Mouse (Mus musculus) liver, embryonic 14.5 days (tissue): ENCODE data around the gene Sarm1. TPM values are rescaled to one million over a fixed set of nuclear protein-coding genes. Genes with fewer than 3 reads are reported as not detected.

ENCODE experiments used
- ATAC-seq: fragments of 200-750 bp; cut with Nextera tagmentation; 2 replicates; pipeline ENCODE4 v1.8.0; 2017; ENCODE audit warnings: moderate number of reproducible peaks, mild to moderate bottlenecking, moderate library complexity; ENCODE audit not compliant: insufficient read depth
- DNase-seq, 3 experiments: peaks; one replicate each; pipeline ENCODE4 v3.0.0-alpha.2; 2012 to 2013; ENCODE audit warnings: low read depth in 3 of 3, low spot score in 3 of 3
- H3K27ac ChIP-seq: fragments of 300-500 bp; sonication (generic); 2 replicates; pipeline ENCODE4 v1.5.1; 2014; ENCODE audit warnings: moderate library complexity, mild to moderate bottlenecking, control low read depth, inconsistent platforms
- H3K27me3 ChIP-seq: fragments of 300-500 bp; sonication (generic); 2 replicates; pipeline ENCODE4 v1.6.1; 2014; ENCODE audit warnings: mild to moderate bottlenecking, low read length, moderate library complexity; ENCODE audit not compliant: control insufficient read depth, insufficient read depth
- H3K36me3 ChIP-seq: fragments of 300-500 bp; sonication (generic); replicated peaks from 2 replicates; pipeline ENCODE4 v1.6.1; 2014; ENCODE audit warnings: low read depth; ENCODE audit not compliant: control insufficient read depth, insufficient read depth
- H3K4me1 ChIP-seq, 2 experiments: fragments of 200-500 bp in 1 of 2; fragments of 300-500 bp in 1 of 2; sonication (generic) in 1 of 2; replicated peaks; 2 replicates each; pipeline ENCODE4 v1.6.1; 2012 to 2014; ENCODE audit warnings: antibody characterized with exemption in 1 of 2, inconsistent platforms in 1 of 2, low read length in 1 of 2; ENCODE audit not compliant: control insufficient read depth in 2 of 2, insufficient read depth in 2 of 2
- H3K4me2 ChIP-seq: fragments of 300-500 bp; sonication (generic); 2 replicates; pipeline ENCODE4 v1.6.1; 2014; ENCODE audit warnings: low read depth, mild to moderate bottlenecking, control low read depth, moderate library complexity
- H3K4me3 ChIP-seq, 2 experiments: fragments of 200-500 bp in 1 of 2; fragments of 300-500 bp in 1 of 2; sonication (generic) in 1 of 2; 2 replicates each; pipeline ENCODE4 v1.5.1; 2012 to 2014; ENCODE audit warnings: low read depth in 2 of 2, low read length in 2 of 2, mild to moderate bottlenecking in 2 of 2, control low read depth in 1 of 2, inconsistent platforms in 1 of 2, moderate library complexity in 1 of 2; ENCODE audit not compliant: insufficient read depth in 1 of 2
- H3K9ac ChIP-seq: fragments of 300-500 bp; sonication (generic); replicated peaks from 2 replicates; pipeline ENCODE4 v1.6.1; 2014; ENCODE audit warnings: mild to moderate bottlenecking, control low read depth, moderate library complexity
- H3K9me3 ChIP-seq: fragments of 300-500 bp; sonication (generic); 2 replicates; pipeline ENCODE4 v1.6.1; 2016; ENCODE audit warnings: low read length, mixed read lengths; ENCODE audit not compliant: control insufficient read depth
- CTCF ChIP-seq: IDR thresholded peaks from 2 replicates; pipeline ENCODE4 v1.5.1; 2016; ENCODE audit warnings: antibody characterized with exemption, low read depth, control low read depth
- EP300 ChIP-seq: IDR thresholded peaks from 2 replicates; pipeline ENCODE4 v1.6.1; 2016; ENCODE audit warnings: antibody characterized with exemption, low read depth
- WGBS: fragments of 180-500 bp; shearing (Covaris S2); extraction: QIAGEN DNeasy Blood & Tissue Kit; methylation state at CpG from one replicate; pipeline ENCODE4 v1.1.7; 2014; ENCODE audit not compliant: insufficient replicate concordance; 5-methylcytosine and 5-hydroxymethylcytosine counted together
- polyA plus RNA-seq, 2 experiments: library from polyadenylated mRNA; depleted of rRNA in 1 of 2; stranded (reverse) in 1 of 2; unstranded in 1 of 2; fragments of >200 nt; fragmentation: Nextera tagmentation in 1 of 2; extraction: Ambion mirVana in 1 of 2; gene quantifications; 2 replicates each; pipeline versions ENCODE4 v1.2.1 to v1.2.3; 2012 to 2014

Gene Sarm1
- polyA plus RNA-seq, 2 experiments = 0.09 to 0.15 TPM

GRCm38 (mm10) chr11:78471326-78472103, 26.0 kb downstream of the Sarm1 start:
- 70% methylated on average over 10 of the region's 10 CpGs for WGBS
- H3K36me3 ChIP-seq = no peaks in the 10 kb centered on the region
- H3K4me2 ChIP-seq = no peak overlapping the region
- no peak overlapping the region for H3K27ac ChIP-seq
- H3K4me1 ChIP-seq = 0 out of 4 replicates have a peak, but pooled peaks cover 0 to 1% of the 10 kb centered on the region in 2 experiments
- DNase-seq = no peak
- TF ChIP-seq EP300 (no peak), CTCF (no peak)
- H3K4me3 ChIP-seq = no peak overlapping the region
- H3K9ac ChIP-seq = no peak overlapping the region
- H3K27me3 ChIP-seq = no peaks in the 10 kb centered on the region
- no peaks in the 10 kb centered on the region for H3K9me3 ChIP-seq
- no peak for ATAC-seq

DNA sequence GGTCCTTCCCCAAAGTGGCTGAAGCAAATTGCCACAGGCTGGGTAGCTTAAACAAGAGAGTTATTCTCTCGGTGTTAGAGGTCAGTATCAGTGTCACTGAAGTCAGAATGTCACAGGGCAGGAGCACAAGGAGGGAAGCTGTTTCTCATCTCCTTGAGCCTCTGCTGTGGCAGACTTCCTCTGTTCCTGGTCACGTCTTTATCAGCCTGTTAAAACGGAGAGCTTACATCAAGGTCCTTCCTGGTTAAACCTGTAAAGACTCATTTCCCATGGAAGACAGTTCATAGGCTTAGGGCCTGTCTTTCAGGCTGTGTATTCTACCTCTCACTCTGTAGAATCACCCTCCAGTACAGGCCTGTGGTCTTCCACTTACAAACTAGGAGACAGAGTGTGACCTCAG, 29.6 kb downstream of the Sarm1 start:
- TF ChIP-seq EP300 (no peak), CTCF (no peak)
- Histone ChIP-seq H3K9ac (no peak overlapping the region), H3K9me3 (no peaks in the 10 kb centered on the region)

GRCm38 (mm10) chr11:78467515-78467914, 30.0 kb downstream of the Sarm1 start:
- Histone ChIP-seq H3K9ac (no peak overlapping the region), H3K4me3 (no peak overlapping the region), H3K27ac (no peak overlapping the region), H3K36me3 (no peaks in the 10 kb centered on the region), H3K27me3 (no peaks in the 10 kb centered on the region), H3K4me2 (no peak overlapping the region), H3K4me1 (peaks cover 9 to 25% of the 10 kb centered on the region in 2 experiments), H3K9me3 (no peaks in the 10 kb centered on the region)
- ATAC-seq (no peak), DNase-seq (no peak)
- WGBS = 55% methylated on average over 7 of the region's 7 CpGs
- no peak for TF ChIP-seq CTCF
- TF ChIP-seq EP300 = no peak

More for the DNA sequence above, 29.6 kb downstream of the Sarm1 start:
- no peak for DNase-seq
- no peak overlapping the region for H3K4me3 ChIP-seq
- H3K27ac ChIP-seq = no peak overlapping the region
- no peaks in the 10 kb centered on the region for H3K27me3 ChIP-seq
- no peak for ATAC-seq
- no peaks in the 10 kb centered on the region for H3K36me3 ChIP-seq
- peaks cover 9 to 24% of the 10 kb centered on the region in 2 experiments for H3K4me1 ChIP-seq
- 15% methylated on average over 3 of the region's 3 CpGs for WGBS
- no peak overlapping the region for H3K4me2 ChIP-seq

DNA sequence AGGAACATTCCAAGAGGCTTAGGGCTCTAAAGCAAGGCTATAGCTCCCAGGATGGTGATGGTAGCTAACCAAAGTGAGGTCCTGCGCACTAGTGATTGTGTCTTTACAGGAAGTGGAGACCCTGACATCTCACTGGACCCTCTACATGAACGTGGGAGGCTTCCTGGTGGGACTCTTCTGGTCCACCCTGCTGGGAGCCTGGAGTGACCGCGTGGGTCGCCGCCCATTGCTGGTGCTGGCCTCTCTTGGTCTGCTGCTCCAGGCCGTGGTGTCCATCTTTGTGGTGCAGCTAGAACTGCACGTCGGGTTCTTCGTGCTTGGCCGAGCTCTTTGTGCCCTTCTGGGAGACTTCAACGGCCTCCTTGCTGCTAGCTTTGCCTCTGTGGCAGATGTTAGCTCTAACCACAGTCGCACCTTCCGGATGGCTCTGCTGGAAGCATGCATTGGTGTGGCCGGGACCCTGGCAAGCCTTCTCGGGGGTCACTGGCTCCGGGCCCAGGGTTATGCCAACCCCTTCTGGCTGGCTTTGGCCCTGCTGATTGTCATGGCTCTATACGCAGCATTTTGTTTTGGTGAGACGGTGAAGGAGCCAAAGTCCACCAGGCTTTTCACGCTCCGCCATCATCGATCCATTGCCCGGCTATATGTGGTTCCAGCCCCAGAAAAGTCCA, 31.2 kb downstream of the Sarm1 start:
- WGBS = 64% methylated on average over 23 of the region's 23 CpGs
- H3K4me1 ChIP-seq = peaks cover 9 to 25% of the 10 kb centered on the region in 2 experiments
- H3K27me3 ChIP-seq = no peaks in the 10 kb centered on the region
- no peaks in the 10 kb centered on the region for H3K36me3 ChIP-seq
- peak overlapping the region; percentile 83 for H3K4me2 ChIP-seq
- no peaks in the 10 kb centered on the region for H3K9me3 ChIP-seq
- H3K4me3 ChIP-seq = peak overlapping the region; percentile 61 to 72; a peak in 3 of 4 replicates
- ATAC-seq (peak; percentile 16; the same call in 1 of the 2 replicates), DNase-seq (no peak)
- TF ChIP-seq CTCF (no peak), EP300 (no peak)
- H3K27ac ChIP-seq = no peak overlapping the region
- no peak overlapping the region for H3K9ac ChIP-seq

DNA sequence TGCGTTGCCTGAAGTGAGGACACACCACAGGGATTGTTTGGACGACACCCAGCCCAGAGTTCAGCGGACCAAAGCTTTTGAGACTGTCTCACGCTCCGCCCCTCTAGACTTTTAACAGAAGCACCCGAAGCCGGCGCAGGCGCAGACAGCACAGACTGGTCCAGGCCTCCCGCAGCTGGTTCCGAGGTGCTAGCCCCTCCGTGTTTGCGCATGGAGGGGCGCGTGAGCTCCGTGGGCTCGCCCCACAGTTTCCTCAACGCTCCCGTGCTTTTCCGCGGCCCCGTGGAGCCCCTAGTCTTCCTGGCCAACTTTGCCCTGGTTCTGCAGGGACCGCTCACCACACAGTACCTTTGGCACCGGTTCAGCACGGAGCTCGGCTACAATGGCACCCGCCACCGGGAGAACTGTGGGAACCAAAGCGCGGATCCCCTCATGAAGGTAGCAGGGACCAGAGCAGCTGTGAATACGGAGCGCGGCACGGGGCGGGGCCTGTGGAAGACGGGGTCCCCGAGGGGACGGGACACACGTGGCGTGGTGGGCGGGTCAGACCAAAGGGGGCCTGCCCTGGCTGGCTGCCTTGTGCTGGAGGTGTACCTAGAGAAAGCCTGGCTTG, 31.9 kb downstream of the Sarm1 start, which contains the start of gene Slc46a1:
Gene Slc46a1 (plus strand): TSS at position 130 of the 613 bp plus-strand sequence.
- H3K4me2 ChIP-seq = peak within 1 kb of the TSS; percentile 83
- no peaks in the 10 kb centered on the region for H3K27me3 ChIP-seq
- H3K4me3 ChIP-seq = peak within 1 kb of the TSS; percentile 61 to 72
- under 1% methylated on average over 41 of the region's 41 CpGs for WGBS
- no peaks in the 10 kb centered on the region for H3K36me3 ChIP-seq
- no peaks in the 10 kb centered on the region for H3K9me3 ChIP-seq
- peak within 1 kb of the TSS; percentile 55 for H3K9ac ChIP-seq
- no peak for TF ChIP-seq EP300
- TF ChIP-seq CTCF = no peak
- DNase-seq (peak in 2 of 3 experiments; percentile 26 to 41), ATAC-seq (peak; percentile 81)
- H3K27ac ChIP-seq = no peak within 1 kb of the TSS
- H3K4me1 ChIP-seq = peaks cover 9 to 25% of the 10 kb centered on the region in 2 experiments
